Mouse (Mus musculus) liver, embryonic 18 days (tissue): ENCODE measurements around the gene Suclg1. TPM values are rescaled to one million over a fixed set of nuclear protein-coding genes. Genes with fewer than 3 reads are reported as not detected.

Experiments
- polyA plus RNA-seq: library from polyadenylated mRNA; depleted of rRNA; stranded (reverse); fragments of >200 nt; gene quantifications from 2 replicates; pipeline ENCODE4 v1.2.3, GENCODE M21; 2012; rRNA removed

Suclg1 gene
- 145 and 150 TPM in 2 replicates for polyA plus RNA-seq

GRCm38 (mm10) chr6:73248237-73249048 is at the start of gene Suclg1:
Gene Suclg1, plus strand, starts transcription at chr6:73248382.

GRCm38 (mm10) chr6:73221189-73221957 is 26.8 kb upstream of the Suclg1 start, which contains the start of gene Dnah6:
Gene Dnah6, minus strand, starts transcription at chr6:73221651.

Other genes with a start within 250 kb of the Suclg1 start
- 0.03 and 0.04 TPM in 2 replicates for gene Dnah6, start 26.7 kb upstream of the Suclg1 start, polyA plus RNA-seq
- gene 4931417E11Rik, start 221.3 kb downstream of the Suclg1 start, polyA plus RNA-seq, result not detected in 2 replicates